Mouse (Mus musculus) CD4-positive, CD25-positive, alpha-beta regulatory T cell (primary cell): ENCODE results near the gene Spag6l. TPM values are rescaled to one million over a fixed set of nuclear protein-coding genes. Genes with fewer than 3 reads are reported as not detected.

Experiments
- polyA plus RNA-seq: library from polyadenylated mRNA; unstranded; fragments of 100-300 nt; shearing (Covaris generic); gene quantifications from one replicate; pipeline ENCODE4 v1.2.1, GENCODE M21; 2017

Spag6l gene
- polyA plus RNA-seq = not detected

GRCm38 (mm10) chr16:16828757-16829615, at the start of gene Spag6l:
Spag6l (minus strand) TSS chr16:16829456.

GRCm38 (mm10) chr16:16870617-16871331, 41.5 kb upstream of the Spag6l start, which contains the start of the genes Top3b and Vpreb1:
Top3b (plus strand) TSS chr16:16870736.
Vpreb1 (minus strand) TSS chr16:16870843.

GRCm38 (mm10) chr16:16863978-16864377, 34.7 kb upstream of the Spag6l start, which contains the start of gene Igll1:
Igll1 (minus strand) TSS chr16:16863985.

Other genes starting within 250 kb of the Spag6l start
- 0.20 TPM for gene Fgd4, start 228.9 kb downstream of the Spag6l start, polyA plus RNA-seq
- gene Olfr19, start 153.1 kb downstream of the Spag6l start, polyA plus RNA-seq = not detected
- 0.08 TPM for gene Igll1, start 34.5 kb upstream of the Spag6l start, polyA plus RNA-seq
- gene Top3b, start 41.3 kb upstream of the Spag6l start, polyA plus RNA-seq = 101 TPM
- gene Vpreb1, start 41.4 kb upstream of the Spag6l start, polyA plus RNA-seq = 1.8 TPM
- 22.9 TPM for gene Ppm1f, start 67.0 kb upstream of the Spag6l start, polyA plus RNA-seq
- 194 TPM for gene Mapk1, start 153.9 kb upstream of the Spag6l start, polyA plus RNA-seq
- gene Ypel1, start 240.2 kb upstream of the Spag6l start, polyA plus RNA-seq = 3.6 TPM